ENCODE assay signal across 23 mouse cellular contexts in genomic region chr12:77715506-77715905, GRCm38 (mm10).
A peak's percentile ranks its signal among the peaks of the same experiment; 100 is the strongest.
DNase-seq lines count a peak whose midpoint lies in the region; ATAC-seq and TF ChIP-seq lines count a peak whose summit lies in the region.
"Had no signal": no experiment of that assay in that cellular context is flagged by ENCODE, and none has a peak within 500 bp of the region (broad histone marks: within the 10 kb centered on the region; RNA-seq: fewer than 3 reads in every experiment).

No protein-coding gene starts in this region.

- no peak for TF ChIP-seq POLR2A in small intestine, adult 2 months (IDR thresholded peaks at IDR 0.05; ENCODE audit: low read depth, low read length)

- no peaks in the 10 kb centered on the region for H3K36me3 ChIP-seq in forebrain, embryonic 12.5 days (replicated peaks)
- no peaks in the 10 kb centered on the region for H3K36me3 ChIP-seq in forebrain, embryonic 10.5 days (replicated peaks)
- H3K36me3 ChIP-seq in midbrain, embryonic 10.5 days: no peaks in the 10 kb centered on the region
- no peaks in the 10 kb centered on the region for H3K36me3 ChIP-seq in midbrain, embryonic 16.5 days (ENCODE audit: control insufficient read depth, insufficient read depth, low read length)
- H3K36me3 ChIP-seq in midbrain, embryonic 12.5 days: no peaks in the 10 kb centered on the region
- no peaks in the 10 kb centered on the region for H3K36me3 ChIP-seq in small intestine, adult 2 months (ENCODE audit: control insufficient read depth, insufficient read depth, low read length)
- H3K36me3 ChIP-seq: embryonic facial prominence, embryonic 12.5 days; G1E; heart, embryonic 10.5 days; hindbrain, embryonic 12.5 days had no signal

- no peak for ATAC-seq in forebrain, embryonic 12.5 days (ENCODE audit: low FRiP score)
- ATAC-seq in midbrain, embryonic 16.5 days: no peak
- no peak for ATAC-seq in midbrain, embryonic 12.5 days (ENCODE audit: low FRiP score, low read depth)
- ATAC-seq: CD4-positive, CD25-positive, alpha-beta regulatory T cell, adult 4 months had no signal

- no peaks in the 10 kb centered on the region for H3K9me3 ChIP-seq in forebrain, embryonic 12.5 days
- H3K9me3 ChIP-seq in forebrain, embryonic 10.5 days: no peaks in the 10 kb centered on the region
- no peaks in the 10 kb centered on the region; the same call in 1 of the 2 replicates for H3K9me3 ChIP-seq in midbrain, embryonic 10.5 days (replicated peaks)
- no peaks in the 10 kb centered on the region for H3K9me3 ChIP-seq in midbrain, embryonic 16.5 days (replicated peaks; ENCODE audit: control insufficient read depth, low read length, poor library complexity, severe bottlenecking)
- H3K9me3 ChIP-seq in midbrain, embryonic 12.5 days: no peaks in the 10 kb centered on the region
- H3K9me3 ChIP-seq: embryonic facial prominence, embryonic 12.5 days; G1E; heart, embryonic 10.5 days; hindbrain, embryonic 12.5 days had no signal

- no peak overlapping the region for H3K4me2 ChIP-seq in forebrain, embryonic 12.5 days
- H3K4me2 ChIP-seq in midbrain, embryonic 16.5 days (ENCODE audit: low read length): no peak overlapping the region
- no peak overlapping the region for H3K4me2 ChIP-seq in midbrain, embryonic 12.5 days (replicated peaks)
- H3K4me2 ChIP-seq: embryonic facial prominence, embryonic 12.5 days; forebrain, embryonic 13.5 days; hindbrain, embryonic 12.5 days had no signal

- no peaks in the 10 kb centered on the region for H3K27me3 ChIP-seq in forebrain, embryonic 12.5 days
- no peaks in the 10 kb centered on the region for H3K27me3 ChIP-seq in forebrain, embryonic 10.5 days (ENCODE audit: poor library complexity, severe bottlenecking)
- H3K27me3 ChIP-seq in midbrain, embryonic 10.5 days (ENCODE audit: low read depth, poor library complexity, severe bottlenecking): no peaks in the 10 kb centered on the region
- H3K27me3 ChIP-seq in midbrain, embryonic 16.5 days (ENCODE audit: control insufficient read depth, insufficient read depth, low read depth, low read length): no peaks in the 10 kb centered on the region
- H3K27me3 ChIP-seq in midbrain, embryonic 12.5 days: no peaks in the 10 kb centered on the region
- no peaks in the 10 kb centered on the region for H3K27me3 ChIP-seq in small intestine, adult 2 months (ENCODE audit: control insufficient read depth, insufficient read depth, low read length)
- H3K27me3 ChIP-seq: embryonic facial prominence, embryonic 12.5 days; forebrain, embryonic 13.5 days; hindbrain, embryonic 12.5 days had no signal

- TF ChIP-seq CTCF in small intestine, adult 2 months (IDR thresholded peaks at IDR 0.05; ENCODE audit: extremely low read depth, insufficient read length, insufficient replicate concordance, low read depth, low read length): no peak

- WGBS in forebrain, embryonic 12.5 days: 77% methylated on average over 7 of the region's 7 CpGs
- 80% methylated on average over 7 of the region's 7 CpGs for WGBS in forebrain, embryonic 10.5 days
- WGBS in midbrain, embryonic 10.5 days: 80% methylated on average over 7 of the region's 7 CpGs
- whole genome bisulfite sequencing in midbrain, embryonic 16.5 days: 65% methylated on average over 7 of the region's 7 CpGs
- WGBS in midbrain, embryonic 12.5 days: 73% methylated on average over 7 of the region's 7 CpGs
- 27% methylated on average over 7 of the region's 7 CpGs for WGBS in small intestine, adult 2 months

- H3K27ac ChIP-seq in forebrain, embryonic 12.5 days: peak overlapping the region; percentile 53; the same call in 1 of the 2 replicates
- no peak overlapping the region for H3K27ac ChIP-seq in forebrain, embryonic 10.5 days
- peak overlapping the region; percentile 34; the same call in 1 of the 2 replicates for H3K27ac ChIP-seq in midbrain, embryonic 10.5 days (replicated peaks)
- no peak overlapping the region for H3K27ac ChIP-seq in midbrain, embryonic 16.5 days (ENCODE audit: low read length)
- peak overlapping the region; percentile 56 for H3K27ac ChIP-seq in midbrain, embryonic 12.5 days (replicated peaks)
- H3K27ac ChIP-seq in small intestine, adult 2 months (ENCODE audit: insufficient read depth, low read depth, low read length): peak overlapping the region; percentile 21; the same call in 1 of the 2 replicates
- H3K27ac ChIP-seq: embryonic facial prominence, embryonic 12.5 days; forebrain, embryonic 13.5 days; gastrocnemius, adult 2 months; heart, embryonic 10.5 days had no signal

- DNase-seq in forebrain, embryonic 10.5 days (ENCODE audit: extremely low spot score, low spot score): no peak
- DNase-seq in midbrain, embryonic 10.5 days (ENCODE audit: low spot score): no peak
- DNase-seq in liver: no peak
- DNase-seq: adrenal gland, postnatal 10 days; B cell, adult 2 months; cerebellum, adult 11-12 months; cerebellum, adult 9-10 months; cerebellum, postnatal 25 days; gastrocnemius, adult 2 months; gastrocnemius, postnatal 25 days; heart, postnatal 10 days; heart, postnatal 4 days had no signal

- H3K4me3 ChIP-seq in forebrain, embryonic 12.5 days (replicated peaks): no peak overlapping the region
- H3K4me3 ChIP-seq in forebrain, embryonic 10.5 days: no peak overlapping the region
- H3K4me3 ChIP-seq in midbrain, embryonic 10.5 days: no peak overlapping the region
- H3K4me3 ChIP-seq in midbrain, embryonic 16.5 days (ENCODE audit: low read depth, low read length): no peak overlapping the region
- no peak overlapping the region for H3K4me3 ChIP-seq in midbrain, embryonic 12.5 days
- no peak overlapping the region for H3K4me3 ChIP-seq in small intestine, adult 2 months (ENCODE audit: low read depth, low read length)
- H3K4me3 ChIP-seq: embryonic facial prominence, embryonic 12.5 days; forebrain, embryonic 13.5 days; gastrocnemius, adult 2 months; heart, embryonic 10.5 days; hindbrain, embryonic 12.5 days had no signal

- H3K4me1 ChIP-seq in forebrain, embryonic 12.5 days: peaks cover 16% of the 10 kb centered on the region
- peaks cover 20% of the 10 kb centered on the region for H3K4me1 ChIP-seq in forebrain, embryonic 10.5 days
- peaks cover 22% of the 10 kb centered on the region for H3K4me1 ChIP-seq in midbrain, embryonic 10.5 days
- peaks cover 5% of the 10 kb centered on the region for H3K4me1 ChIP-seq in midbrain, embryonic 16.5 days (ENCODE audit: control insufficient read depth, insufficient read depth, low read length)
- peaks cover 10% of the 10 kb centered on the region for H3K4me1 ChIP-seq in midbrain, embryonic 12.5 days
- peaks cover 4% of the 10 kb centered on the region; the same call in 1 of the 2 replicates for H3K4me1 ChIP-seq in small intestine, adult 2 months (ENCODE audit: control insufficient read depth, insufficient read depth, insufficient read length, low read length)
- H3K4me1 ChIP-seq: embryonic facial prominence, embryonic 12.5 days; heart, embryonic 10.5 days had no signal

- no peak overlapping the region for H3K9ac ChIP-seq in forebrain, embryonic 12.5 days
- no peak overlapping the region for H3K9ac ChIP-seq in midbrain, embryonic 16.5 days (ENCODE audit: low read depth, low read length)
- H3K9ac ChIP-seq in midbrain, embryonic 12.5 days (replicated peaks): no peak overlapping the region
- H3K9ac ChIP-seq: embryonic facial prominence, embryonic 12.5 days; forebrain, embryonic 13.5 days; forebrain, postnatal 0 days; hindbrain, embryonic 12.5 days had no signal

Comparison
In these comparisons a context has a peak if more than half of its experiments do, and no peak if none do; other contexts are left out.
1. H3K27ac ChIP-seq: peak in forebrain, embryonic 12.5 days (single experiment), midbrain, embryonic 10.5 days (single experiment), midbrain, embryonic 12.5 days (single experiment) and small intestine, adult 2 months (single experiment); none in forebrain, embryonic 10.5 days (single experiment) and midbrain, embryonic 16.5 days (single experiment).